Mouse (Mus musculus) kidney, postnatal 4 days (tissue): ENCODE results near the gene Fbxw5.

ENCODE experiments used
- DNase-seq, 2 experiments: peaks; one replicate each; pipeline ENCODE4 v3.0.0; 2021; ENCODE audit warnings: mixed read lengths in 2 of 2

Gene Fbxw5

GRCm38 (mm10) chr2:25500576-25501405 lies at the start of gene Fbxw5:
Gene Fbxw5 (plus strand): TSS chr2:25500750.
- peak; percentile 85 to 93 for DNase-seq

- DNase-seq = no peak
Observed at GRCm38 (mm10) chr2:25450853-25451647, 49.5 kb upstream of the Fbxw5 start.

- no peak for DNase-seq
Observed at GRCm38 (mm10) chr2:25452951-25453350, 47.6 kb upstream of the Fbxw5 start.

GRCm38 (mm10) chr2:25456205-25456953 lies 44.2 kb upstream of the Fbxw5 start, which contains the start of gene Clic3:
Gene Clic3 (plus strand): TSS chr2:25456838.
- DNase-seq = peak; percentile 29 to 54

GRCm38 (mm10) chr2:25457022-25457896 lies 43.3 kb upstream of the Fbxw5 start:
- no peak for DNase-seq

- DNase-seq = peak; percentile 43 to 45
Observed at GRCm38 (mm10) chr2:25458911-25459310, 41.6 kb upstream of the Fbxw5 start.

- no peak for DNase-seq
Observed at GRCm38 (mm10) chr2:25460135-25460534, 40.4 kb upstream of the Fbxw5 start.

GRCm38 (mm10) chr2:25460551-25461309 lies 39.8 kb upstream of the Fbxw5 start, which contains the start of gene Paxx:
Gene Paxx (minus strand): TSS chr2:25461094.
- peak; percentile 92 to 96 for DNase-seq

GRCm38 (mm10) chr2:25461407-25461806 lies 39.1 kb upstream of the Fbxw5 start:
- no peak for DNase-seq

GRCm38 (mm10) chr2:25463630-25464029 lies 36.9 kb upstream of the Fbxw5 start:
- DNase-seq = no peak

GRCm38 (mm10) chr2:25465256-25465655 lies 35.3 kb upstream of the Fbxw5 start:
- DNase-seq = no peak

- DNase-seq = no peak
Observed at GRCm38 (mm10) chr2:25465816-25466635, 34.5 kb upstream of the Fbxw5 start.

GRCm38 (mm10) chr2:25467606-25468303 lies 32.8 kb upstream of the Fbxw5 start:
- DNase-seq = no peak

- DNase-seq = peak; percentile 29 to 52
Observed at GRCm38 (mm10) chr2:25468962-25469915, 31.3 kb upstream of the Fbxw5 start.

- DNase-seq = no peak
Observed at GRCm38 (mm10) chr2:25469969-25470368, 30.6 kb upstream of the Fbxw5 start, which contains the start of gene Ptgds. Gene Ptgds (minus strand): TSS chr2:25470046.

GRCm38 (mm10) chr2:25472550-25472949 lies 28.0 kb upstream of the Fbxw5 start:
- no peak for DNase-seq

- no peak for DNase-seq
Observed at GRCm38 (mm10) chr2:25477541-25477940, 23.0 kb upstream of the Fbxw5 start.
